In genomic region chr7:123181787-123182701, GRCm38 (mm10) we compare ENCODE assay signal across 24 mouse cellular contexts. TPM values are rescaled to one million over a fixed set of nuclear protein-coding genes. Genes with fewer than 3 reads are reported as not detected.
DNase-seq lines count a peak whose midpoint lies in the region; ATAC-seq and TF ChIP-seq lines count a peak whose summit lies in the region.
"Had no signal": no experiment of that assay in that cellular context is flagged by ENCODE, and none has a peak within 500 bp of the region (broad histone marks: within the 10 kb centered on the region; RNA-seq: fewer than 3 reads in every experiment).

No protein-coding gene starts in this region.

- H3K4me3 ChIP-seq in kidney, embryonic 15.5 days (replicated peaks), result no peak overlapping the region
- no peak overlapping the region for H3K4me3 ChIP-seq in embryonic facial prominence, embryonic 10.5 days
- H3K4me3 ChIP-seq in heart, adult 2 months, result no peak overlapping the region
- H3K4me3 ChIP-seq: embryonic facial prominence, embryonic 15.5 days; heart, embryonic 15.5 days; hindbrain, embryonic 10.5 days; limb, embryonic 12.5 days; liver, embryonic 13.5 days; midbrain, embryonic 10.5 days had no signal

- H3K79me2 ChIP-seq in heart, adult 2 months (replicated peaks; ENCODE audit: control insufficient read depth, insufficient read depth, low read length), result no peaks in the 10 kb centered on the region

- TF ChIP-seq CTCF in heart, adult 2 months (IDR thresholded peaks at IDR 0.05), result no peak

- TF ChIP-seq EP300 in heart, adult 2 months (IDR thresholded peaks at IDR 0.05; ENCODE audit: insufficient read depth, low read depth, low read length), result no peak

- H3K4me2 ChIP-seq in kidney, embryonic 15.5 days, result no peak overlapping the region
- H3K4me2 ChIP-seq: embryonic facial prominence, embryonic 15.5 days; heart, embryonic 15.5 days; limb, embryonic 12.5 days; liver, embryonic 13.5 days had no signal

- 62% methylated on average over 20 of the region's 20 CpGs for WGBS in kidney, embryonic 15.5 days
- WGBS in embryonic facial prominence, embryonic 10.5 days, result 90% methylated on average over 20 of the region's 20 CpGs
- 78% methylated on average over 20 of the region's 20 CpGs for WGBS in heart, adult 2 months

- peak; percentile 40 for DNase-seq in MN1 (ENCODE audit: low spot score)
- peak; percentile 32 for DNase-seq in brain, adult 2 months (ENCODE audit: low read depth, low spot score)
- DNase-seq in kidney, postnatal 4 days, result peak; percentile 38 to 58
- no peak for DNase-seq in embryonic facial prominence, embryonic 10.5 days (ENCODE audit: low spot score)
- no peak for DNase-seq in right cerebral cortex, adult 2 months (ENCODE audit: low spot score in 2 of 2)
- no peak for DNase-seq in heart, adult 2 months
- DNase-seq: adrenal gland, postnatal 10 days; cerebellum, adult 11-12 months; cerebellum, postnatal 25 days; embryo, embryonic 11 days; gastrocnemius, postnatal 10 days; liver, embryonic 13.5 days; right cerebral cortex, adult 18-20 months; thymus, postnatal 14 days had no signal

- intact Hi-C loops in heart, adult 2 months (cut with DNase I), result loop anchor here (5.0 kb wide), 1 partner anchor 180 kb away; no protein-coding TSS in a partner anchor

- peaks cover 4% of the 10 kb centered on the region; the same call in 1 of the 2 replicates for H3K4me1 ChIP-seq in kidney, embryonic 15.5 days
- H3K4me1 ChIP-seq in embryonic facial prominence, embryonic 10.5 days, result no peaks in the 10 kb centered on the region
- no peaks in the 10 kb centered on the region for H3K4me1 ChIP-seq in heart, adult 2 months (ENCODE audit: control insufficient read depth, insufficient read depth, low read length)
- H3K4me1 ChIP-seq: embryonic facial prominence, embryonic 15.5 days; heart, embryonic 15.5 days; hindbrain, embryonic 10.5 days; limb, embryonic 12.5 days; liver, embryonic 13.5 days; midbrain, embryonic 10.5 days had no signal

- H3K27me3 ChIP-seq in kidney, embryonic 15.5 days, result no peaks in the 10 kb centered on the region
- no peaks in the 10 kb centered on the region for H3K27me3 ChIP-seq in embryonic facial prominence, embryonic 10.5 days (replicated peaks; ENCODE audit: low read depth, poor library complexity, severe bottlenecking)
- H3K27me3 ChIP-seq in heart, adult 2 months (ENCODE audit: control insufficient read depth, insufficient read depth, low read length), result no peaks in the 10 kb centered on the region
- H3K27me3 ChIP-seq: embryonic facial prominence, embryonic 15.5 days; heart, embryonic 15.5 days; limb, embryonic 12.5 days; liver, embryonic 13.5 days had no signal

- no peaks in the 10 kb centered on the region for H3K9me3 ChIP-seq in kidney, embryonic 15.5 days (replicated peaks)
- H3K9me3 ChIP-seq in embryonic facial prominence, embryonic 10.5 days, result no peaks in the 10 kb centered on the region
- H3K9me3 ChIP-seq: embryonic facial prominence, embryonic 15.5 days; heart, embryonic 15.5 days; hindbrain, embryonic 10.5 days; limb, embryonic 12.5 days; liver, embryonic 13.5 days; midbrain, embryonic 10.5 days had no signal

- peak overlapping the region; percentile 60 for H3K27ac ChIP-seq in kidney, embryonic 15.5 days
- no peak overlapping the region for H3K27ac ChIP-seq in embryonic facial prominence, embryonic 10.5 days (replicated peaks)
- no peak overlapping the region for H3K27ac ChIP-seq in heart, adult 2 months
- H3K27ac ChIP-seq: embryonic facial prominence, embryonic 15.5 days; heart, embryonic 15.5 days; hindbrain, embryonic 10.5 days; limb, embryonic 12.5 days; liver, embryonic 13.5 days; macrophage; midbrain, embryonic 10.5 days had no signal

- no peak overlapping the region for H3K9ac ChIP-seq in kidney, embryonic 15.5 days
- H3K9ac ChIP-seq in heart, adult 2 months (ENCODE audit: low read depth, low read length), result no peak overlapping the region
- H3K9ac ChIP-seq: embryonic facial prominence, embryonic 15.5 days; heart, embryonic 15.5 days; limb, embryonic 12.5 days; liver, embryonic 13.5 days had no signal

- ATAC-seq in kidney, embryonic 15.5 days (replicated peaks; ENCODE audit: low FRiP score), result peak; percentile 45; the same call in 1 of the 2 replicates
- ATAC-seq: activated CD4-positive, CD25-positive, alpha-beta regulatory T cell, adult 4 months had no signal

- TF ChIP-seq POLR2A in heart, adult 2 months (IDR thresholded peaks at IDR 0.05; ENCODE audit: insufficient read depth, low read depth, low read length), result no peak

- peaks cover 99% of the 10 kb centered on the region for H3K36me3 ChIP-seq in kidney, embryonic 15.5 days
- H3K36me3 ChIP-seq in embryonic facial prominence, embryonic 10.5 days (replicated peaks), result peaks cover 100% of the 10 kb centered on the region
- peaks cover 6% of the 10 kb centered on the region; the same call in 1 of the 2 replicates for H3K36me3 ChIP-seq in heart, adult 2 months (ENCODE audit: control insufficient read depth, insufficient read depth, low read length)

RNA-seq across cellular contexts. Expression of gene Slc5a11, which starts 32.5 kb away (rescaled TPM):
- 2.5 and 3.1 TPM in 2 replicates for polyA plus RNA-seq in kidney, embryonic 15.5 days (2015; fragmentation: Nextera tagmentation; extraction: Ambion mirVana)
- polyA plus RNA-seq in embryonic facial prominence, embryonic 10.5 days (2016; fragmentation: Nextera tagmentation; extraction: Ambion mirVana), result 0.30 TPM in 1 of 2 replicates, not detected in the other
- total RNA-seq in heart, adult 2 months (2021), result not detected
- polyA plus RNA-seq in heart, adult 2 months (2012; rRNA removed), result 0.10 TPM in 1 of 2 replicates, not detected in the other
- total RNA-seq: adrenal gland, postnatal 10 days; gastrocnemius, postnatal 10 days; heart, adult 8-10 months had no signal
- polyA plus RNA-seq: heart, embryonic 15.5 days; neural tube, embryonic 11.5 days had no signal

RNA-seq across cellular contexts. Expression of gene Tnrc6a, which starts 58.4 kb away (rescaled TPM):
- 52.3 and 57.0 TPM in 2 replicates for polyA plus RNA-seq in kidney, embryonic 15.5 days (2015; fragmentation: Nextera tagmentation; extraction: Ambion mirVana)
- 60.6 and 61.5 TPM in 2 replicates for polyA plus RNA-seq in embryonic facial prominence, embryonic 10.5 days (2016; fragmentation: Nextera tagmentation; extraction: Ambion mirVana)
- total RNA-seq in heart, adult 2 months (2021), result 10 to 100 TPM; 22.8 to 34.2 TPM
- polyA plus RNA-seq in heart, adult 2 months (2012; rRNA removed), result 24.2 and 34.4 TPM in 2 replicates

Comparison
In these comparisons a context has a peak if more than half of its experiments do, and no peak if none do; other contexts are left out.
1. DNase-seq: peak in MN1 (single experiment), brain, adult 2 months (single experiment) and kidney, postnatal 4 days (2 of 2); none in embryonic facial prominence, embryonic 10.5 days (single experiment), right cerebral cortex, adult 2 months (0 of 2) and heart, adult 2 months (0 of 2).